Mouse (Mus musculus): ENCODE results near the gene Pemt.
A peak's percentile ranks its signal among the peaks of the same experiment; 100 is the strongest.

Pemt gene

GRCm38 (mm10) chr11:60056520-60056919 is 10.2 kb upstream of the Pemt start:
- DNase-seq (ENCODE audit: low read depth, low spot score) = no peak

GRCm38 (mm10) chr11:60048841-60049240 is 2.6 kb upstream of the Pemt start:
- no peak for DNase-seq (ENCODE audit: low read depth, low spot score)

GRCm38 (mm10) chr11:60045676-60046057 is 622 bp downstream of the Pemt start:
- peak; percentile 13 for DNase-seq (ENCODE audit: low read depth, low spot score)

- DNase-seq (ENCODE audit: low read depth, low spot score) = no peak
These were observed 1.5 kb downstream of the Pemt start for GRCm38 (mm10) chr11:60044777-60045176.

- DNase-seq (ENCODE audit: low read depth, low spot score) = no peak
These were observed 4.0 kb downstream of the Pemt start for GRCm38 (mm10) chr11:60042277-60042676.

- DNase-seq (ENCODE audit: low read depth, low spot score) = no peak
These were observed 9.6 kb downstream of the Pemt start for GRCm38 (mm10) chr11:60036537-60037220.

- DNase-seq (ENCODE audit: low read depth, low spot score) = no peak
These were observed 11.3 kb downstream of the Pemt start for GRCm38 (mm10) chr11:60034911-60035400.

GRCm38 (mm10) chr11:60034293-60034692 is 12.0 kb downstream of the Pemt start:
- no peak for DNase-seq (ENCODE audit: low read depth, low spot score)

GRCm38 (mm10) chr11:60032586-60033430 is 13.5 kb downstream of the Pemt start:
- no peak for DNase-seq (ENCODE audit: low read depth, low spot score)

GRCm38 (mm10) chr11:60030747-60031331 is 15.4 kb downstream of the Pemt start:
- no peak for DNase-seq (ENCODE audit: low read depth, low spot score)

- no peak for DNase-seq (ENCODE audit: low read depth, low spot score)
These were observed 16.3 kb downstream of the Pemt start for GRCm38 (mm10) chr11:60029976-60030375.

- DNase-seq (ENCODE audit: low read depth, low spot score) = no peak
These were observed 18.1 kb downstream of the Pemt start for GRCm38 (mm10) chr11:60027913-60028875.

- DNase-seq (ENCODE audit: low read depth, low spot score) = peak; percentile 52
These were observed 19.0 kb downstream of the Pemt start for GRCm38 (mm10) chr11:60027272-60027671.

- DNase-seq (ENCODE audit: low read depth, low spot score) = no peak
These were observed 20.1 kb downstream of the Pemt start for GRCm38 (mm10) chr11:60026166-60026565.

GRCm38 (mm10) chr11:60021201-60021600 is 25.1 kb downstream of the Pemt start:
- DNase-seq (ENCODE audit: low read depth, low spot score) = no peak

GRCm38 (mm10) chr11:60016726-60017125 is 29.6 kb downstream of the Pemt start:
- no peak for DNase-seq (ENCODE audit: low read depth, low spot score)

GRCm38 (mm10) chr11:60011516-60011915 is 34.8 kb downstream of the Pemt start:
- DNase-seq (ENCODE audit: low read depth, low spot score) = no peak

GRCm38 (mm10) chr11:60009451-60009850 is 36.8 kb downstream of the Pemt start:
- DNase-seq (ENCODE audit: low read depth, low spot score) = no peak

GRCm38 (mm10) chr11:60005866-60006265 is 40.4 kb downstream of the Pemt start:
- no peak for DNase-seq (ENCODE audit: low read depth, low spot score)

- no peak for DNase-seq (ENCODE audit: low read depth, low spot score)
These were observed 41.6 kb downstream of the Pemt start for GRCm38 (mm10) chr11:60004716-60005115.

- no peak for DNase-seq (ENCODE audit: low read depth, low spot score)
These were observed 42.5 kb downstream of the Pemt start for GRCm38 (mm10) chr11:60003811-60004210.

All from c-Kit-negative CD71-positive TER-119-positive erythroid progenitor cells, embryonic 14.5 days (primary cell).